Mouse (Mus musculus) lung, embryonic 14.5 days (tissue): Measurements from ENCODE around the gene Rps6kc1. TPM values are rescaled to one million over a fixed set of nuclear protein-coding genes. Genes with fewer than 3 reads are reported as not detected.
A peak's percentile ranks its signal among the peaks of the same experiment; 100 is the strongest.

ENCODE experiments used
- ATAC-seq: fragments of 200-750 bp; cut with Nextera tagmentation; 2 replicates; pipeline ENCODE4 v1.8.0; 2017; ENCODE audit warnings: mild to moderate bottlenecking, moderate TSS enrichment, moderate library complexity; ENCODE audit not compliant: insufficient read depth
- DNase-seq: peaks from one replicate; pipeline ENCODE4 v3.0.0-alpha.2; 2015
- H3K27ac ChIP-seq: fragments of 300-500 bp; sonication (generic); 2 replicates; pipeline ENCODE4 v1.5.1; 2014; ENCODE audit warnings: low read depth, mild to moderate bottlenecking, moderate library complexity
- H3K27me3 ChIP-seq: fragments of 300-500 bp; sonication (generic); 2 replicates; pipeline ENCODE4 v1.6.1; 2014; ENCODE audit warnings: low read length, control low read depth; ENCODE audit not compliant: insufficient read depth
- H3K36me3 ChIP-seq: fragments of 300-500 bp; sonication (generic); 2 replicates; pipeline ENCODE4 v1.6.1; 2014; ENCODE audit warnings: control low read depth; ENCODE audit not compliant: insufficient read depth
- H3K4me1 ChIP-seq: fragments of 300-500 bp; sonication (generic); 2 replicates; pipeline ENCODE4 v1.6.1; 2014; ENCODE audit warnings: antibody characterized with exemption, control low read depth; ENCODE audit not compliant: insufficient read depth
- H3K4me2 ChIP-seq: fragments of 300-500 bp; sonication (generic); 2 replicates; pipeline ENCODE4 v1.6.1; 2014; ENCODE audit warnings: mild to moderate bottlenecking
- H3K4me3 ChIP-seq: fragments of 300-500 bp; sonication (generic); 2 replicates; pipeline ENCODE4 v1.5.1; 2014; ENCODE audit warnings: low read depth, low read length
- H3K9ac ChIP-seq: fragments of 300-500 bp; sonication (generic); 2 replicates; pipeline ENCODE4 v1.6.1; 2014
- H3K9me3 ChIP-seq: fragments of 300-500 bp; sonication (generic); 2 replicates; pipeline ENCODE4 v1.6.1; 2016; ENCODE audit warnings: low read depth, low read length, control low read depth
- CTCF ChIP-seq: IDR thresholded peaks from 2 replicates; pipeline ENCODE4 v1.5.1; 2016; ENCODE audit warnings: antibody characterized with exemption, low read depth
- WGBS: fragments of 180-500 bp; shearing (Covaris S2); extraction: QIAGEN DNeasy Blood & Tissue Kit; methylation state at CpG from one replicate; pipeline ENCODE4 v1.1.7; 2014; 5-methylcytosine and 5-hydroxymethylcytosine counted together
- polyA plus RNA-seq: library from polyadenylated mRNA; unstranded; fragments of >200 nt; fragmentation: Nextera tagmentation; extraction: Ambion mirVana; gene quantifications from 2 replicates; pipeline ENCODE4 v1.2.1, GENCODE M21; 2014

The Rps6kc1 gene
- polyA plus RNA-seq, 1 experiment from 2014 or later = 14.9 TPM

DNA sequence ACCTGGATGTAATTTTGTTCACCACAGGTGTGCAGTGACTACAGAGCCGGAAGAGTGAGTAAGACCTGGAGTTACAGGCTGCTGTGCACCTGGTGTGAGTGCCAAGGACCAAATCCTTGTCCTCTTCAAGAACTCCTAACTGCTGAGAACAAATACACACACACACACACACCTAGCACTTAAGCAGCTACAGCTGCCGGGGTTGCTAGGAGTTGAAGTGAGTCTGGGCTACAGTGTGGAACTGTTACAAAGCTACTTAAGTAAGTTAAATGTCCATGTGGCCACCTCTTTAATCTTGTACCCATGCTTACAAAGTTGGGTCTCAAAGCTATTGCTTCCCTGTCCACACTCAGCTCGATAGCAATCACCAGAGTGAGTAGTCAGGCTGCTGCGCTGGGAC is 25.6 kb downstream of the Rps6kc1 start:
- Histone ChIP-seq H3K4me2 (no peak overlapping the region), H3K9ac (no peak overlapping the region), H3K27ac (no peak overlapping the region), H3K4me3 (no peak overlapping the region), H3K36me3 (peaks cover 28% of the 10 kb centered on the region), H3K4me1 (no peaks in the 10 kb centered on the region), H3K27me3 (no peaks in the 10 kb centered on the region), H3K9me3 (no peaks in the 10 kb centered on the region)
- no peak for TF ChIP-seq CTCF
- WGBS = 69% methylated on average over 4 of the region's 4 CpGs
- peak; percentile 12 for DNase-seq
- peak; percentile 66; the same call in 1 of the 2 replicates for ATAC-seq

DNA sequence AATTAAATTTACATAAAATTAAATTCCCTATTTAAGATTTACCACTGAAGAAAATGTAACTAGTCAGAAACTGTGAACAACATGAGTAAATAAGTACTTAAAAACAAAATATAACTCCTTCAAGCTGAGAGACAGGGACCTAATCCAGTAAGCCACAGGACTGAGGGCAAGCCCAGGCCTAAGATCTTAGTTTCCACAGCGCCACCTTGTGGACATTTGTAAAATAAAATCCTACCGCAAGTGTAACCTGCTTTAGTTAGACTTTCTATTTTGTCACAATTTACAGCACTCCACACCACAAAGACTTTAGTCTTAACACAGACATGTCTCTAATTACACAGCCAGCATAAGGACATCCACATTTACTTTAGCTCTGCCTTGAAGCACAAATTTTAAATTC is 30.1 kb downstream of the Rps6kc1 start:
- TF ChIP-seq CTCF = peak; percentile 80
- 4% methylated on average over 2 of the region's 2 CpGs for WGBS
- no peak for ATAC-seq

DNA sequence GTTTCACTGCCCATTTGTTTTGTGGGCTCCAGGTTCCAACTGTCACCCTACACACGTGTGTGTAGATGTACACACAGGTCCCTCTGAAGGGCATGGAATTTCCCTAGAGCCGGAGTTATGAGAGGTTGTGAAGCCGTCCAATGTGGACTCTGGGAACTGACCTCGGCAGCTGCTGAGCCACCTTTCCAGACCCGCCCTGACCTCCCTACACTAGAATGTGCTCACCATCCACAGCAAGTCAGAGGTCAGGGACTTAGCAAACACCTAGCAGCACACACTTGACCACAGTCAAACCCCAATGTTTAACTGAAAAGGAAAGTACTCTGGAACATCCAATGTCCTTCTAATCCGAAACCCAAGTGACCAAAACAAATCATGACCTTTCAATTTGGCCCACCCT is 30.9 kb downstream of the Rps6kc1 start:
- Histone ChIP-seq H3K9ac (no peak overlapping the region), H3K4me1 (no peaks in the 10 kb centered on the region), H3K4me2 (no peak overlapping the region), H3K4me3 (no peak overlapping the region), H3K27me3 (no peaks in the 10 kb centered on the region), H3K9me3 (no peaks in the 10 kb centered on the region), H3K27ac (no peak overlapping the region), H3K36me3 (peaks cover 15% of the 10 kb centered on the region; the same call in 1 of the 2 replicates)
- ATAC-seq (no peak), DNase-seq (no peak)
- TF ChIP-seq CTCF = no peak
- 67% methylated on average over 6 of the region's 6 CpGs for WGBS

More for the DNA sequence above, 30.1 kb downstream of the Rps6kc1 start:
- Histone ChIP-seq H3K27me3 (no peaks in the 10 kb centered on the region), H3K9me3 (no peaks in the 10 kb centered on the region), H3K4me3 (no peak overlapping the region), H3K4me1 (no peaks in the 10 kb centered on the region), H3K4me2 (no peak overlapping the region), H3K9ac (no peak overlapping the region), H3K36me3 (peaks cover 18% of the 10 kb centered on the region), H3K27ac (no peak overlapping the region)
- DNase-seq = peak; percentile 91

DNA sequence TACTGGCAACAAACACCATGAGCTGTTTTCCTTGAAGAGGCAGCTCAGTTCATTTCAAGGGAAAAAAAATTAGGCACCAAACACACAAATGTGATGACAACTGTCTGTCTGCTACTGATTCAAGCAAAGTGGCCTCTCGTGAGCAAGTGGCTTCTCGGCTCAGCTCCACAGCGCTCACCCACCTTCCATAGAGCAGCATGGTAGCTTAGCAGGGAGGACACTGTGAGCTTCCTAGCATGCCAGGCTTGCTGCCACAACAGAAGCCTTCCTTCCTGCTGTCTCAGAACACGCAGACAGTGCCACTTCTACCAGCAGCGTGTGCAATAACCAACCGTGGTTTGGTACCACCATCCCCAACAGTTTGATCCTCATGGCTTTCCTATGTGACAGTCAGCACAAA is 35.8 kb downstream of the Rps6kc1 start:
- no peak for TF ChIP-seq CTCF
- no peak overlapping the region for H3K4me2 ChIP-seq
- no peak overlapping the region for H3K4me3 ChIP-seq
- no peak overlapping the region for H3K27ac ChIP-seq
- ATAC-seq = no peak
- no peak for DNase-seq
- H3K9ac ChIP-seq = no peak overlapping the region
- no peaks in the 10 kb centered on the region for H3K4me1 ChIP-seq
- H3K9me3 ChIP-seq = no peaks in the 10 kb centered on the region
- H3K27me3 ChIP-seq = no peaks in the 10 kb centered on the region
- peaks cover 10% of the 10 kb centered on the region; the same call in 1 of the 2 replicates for H3K36me3 ChIP-seq
- WGBS = 82% methylated on average over 6 of the region's 6 CpGs

DNA sequence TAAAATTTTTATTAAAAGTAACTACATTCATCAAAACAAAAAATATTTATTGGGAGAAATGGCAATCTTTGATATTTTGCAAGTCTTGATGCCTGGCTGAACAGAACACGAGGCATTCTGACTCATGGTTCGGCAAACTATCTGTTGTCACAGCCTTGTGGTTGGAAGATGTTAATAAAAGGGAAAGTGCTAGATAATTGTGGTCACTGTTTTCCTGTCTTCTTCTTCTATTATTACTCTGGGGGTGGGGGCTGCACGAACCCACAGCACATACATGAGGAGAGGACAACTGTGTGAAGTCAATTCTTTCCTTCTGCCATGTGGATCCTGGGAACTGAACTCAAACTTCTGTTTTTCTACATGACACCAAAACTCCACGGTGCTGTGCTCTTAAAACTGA is 36.5 kb downstream of the Rps6kc1 start:
- DNase-seq (no peak), ATAC-seq (no peak)
- peaks cover 10% of the 10 kb centered on the region; the same call in 1 of the 2 replicates for H3K36me3 ChIP-seq
- no peak overlapping the region for H3K9ac ChIP-seq
- no peak for TF ChIP-seq CTCF
- H3K4me3 ChIP-seq = no peak overlapping the region
- no peaks in the 10 kb centered on the region for H3K4me1 ChIP-seq
- WGBS = 79% methylated on average over 4 of the region's 4 CpGs
- no peaks in the 10 kb centered on the region for H3K27me3 ChIP-seq
- H3K27ac ChIP-seq = no peak overlapping the region
- H3K4me2 ChIP-seq = no peak overlapping the region
- no peaks in the 10 kb centered on the region for H3K9me3 ChIP-seq

DNA sequence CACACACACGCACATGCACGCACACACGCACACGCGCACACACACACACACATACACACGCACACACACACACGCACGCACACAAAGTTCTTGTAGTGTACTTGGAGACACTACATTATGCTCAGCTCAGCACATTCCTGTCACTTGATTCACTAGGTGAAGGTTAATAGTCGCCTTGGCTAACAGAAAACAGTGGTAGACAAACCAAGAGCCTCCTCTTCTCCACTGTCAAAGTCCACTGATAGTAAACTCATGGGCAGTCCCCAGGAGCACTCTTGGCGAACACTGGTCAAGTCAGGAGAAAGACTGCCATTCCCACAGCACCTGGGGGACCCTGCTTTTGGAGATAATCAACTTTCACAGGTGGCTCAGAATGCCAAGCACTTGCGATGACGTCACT is 40.5 kb downstream of the Rps6kc1 start:
- 94% methylated on average over 12 of the region's 12 CpGs for WGBS
- H3K36me3 ChIP-seq = peaks cover 25% of the 10 kb centered on the region
- H3K4me1 ChIP-seq = no peaks in the 10 kb centered on the region
- H3K27me3 ChIP-seq = no peaks in the 10 kb centered on the region
- H3K9me3 ChIP-seq = no peaks in the 10 kb centered on the region
- DNase-seq (no peak), ATAC-seq (no peak)
- H3K27ac ChIP-seq = no peak overlapping the region
- no peak overlapping the region for H3K4me3 ChIP-seq
- no peak overlapping the region for H3K9ac ChIP-seq
- H3K4me2 ChIP-seq = no peak overlapping the region
- no peak for TF ChIP-seq CTCF

DNA sequence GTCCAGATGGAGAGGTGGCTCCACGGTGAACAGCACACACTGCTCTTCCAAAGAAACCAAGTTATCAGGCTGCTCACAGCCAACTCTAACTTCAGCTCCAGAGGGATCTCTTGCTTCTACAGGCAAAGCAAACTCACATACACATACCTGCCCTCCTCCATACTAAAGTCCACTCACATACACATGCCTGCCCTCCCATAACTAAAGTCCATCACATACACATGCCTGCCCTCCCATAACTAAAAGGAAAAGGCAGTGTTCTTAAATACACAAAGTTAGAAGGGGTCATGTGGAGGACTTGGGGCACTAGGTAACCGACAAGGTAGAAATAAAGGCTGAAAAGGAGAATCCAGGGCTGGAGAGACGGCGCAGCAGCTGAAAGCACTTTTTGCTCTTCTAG is 41.6 kb downstream of the Rps6kc1 start:
- peaks cover 25% of the 10 kb centered on the region for H3K36me3 ChIP-seq
- H3K4me2 ChIP-seq = no peak overlapping the region
- H3K27me3 ChIP-seq = no peaks in the 10 kb centered on the region
- no peak overlapping the region for H3K9ac ChIP-seq
- no peaks in the 10 kb centered on the region for H3K9me3 ChIP-seq
- WGBS = 79% methylated on average over 4 of the region's 4 CpGs
- H3K4me1 ChIP-seq = no peaks in the 10 kb centered on the region
- no peak overlapping the region for H3K27ac ChIP-seq
- ATAC-seq (no peak), DNase-seq (no peak)
- no peak overlapping the region for H3K4me3 ChIP-seq
- no peak for TF ChIP-seq CTCF

DNA sequence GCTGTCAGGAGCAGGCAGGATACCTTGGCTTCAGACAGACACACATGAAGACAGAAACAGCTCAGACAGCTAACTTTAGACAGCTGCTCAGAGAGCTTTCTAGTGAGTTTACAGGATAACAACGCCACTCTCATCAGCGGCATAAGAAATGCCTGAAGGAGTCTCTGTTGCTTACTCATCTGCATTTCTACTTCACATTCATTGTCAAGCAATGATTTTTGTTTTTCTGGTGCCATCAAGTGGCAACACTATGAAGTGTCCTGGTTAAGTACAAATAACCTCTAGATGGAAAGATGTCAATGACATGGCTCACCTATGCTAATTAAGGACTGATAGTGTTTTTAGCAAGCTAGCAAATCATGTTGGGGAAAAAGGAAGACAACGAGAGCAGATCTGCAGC is 42.8 kb downstream of the Rps6kc1 start:
- no peaks in the 10 kb centered on the region for H3K9me3 ChIP-seq
- peak; percentile 24; the same call in 1 of the 2 replicates for TF ChIP-seq CTCF
- ATAC-seq = no peak
- 68% methylated on average over 3 of the region's 3 CpGs for WGBS
- peak; percentile 27 for DNase-seq
- H3K36me3 ChIP-seq = peaks cover 25% of the 10 kb centered on the region
- H3K27me3 ChIP-seq = no peaks in the 10 kb centered on the region
- no peak overlapping the region for H3K9ac ChIP-seq
- H3K4me3 ChIP-seq = no peak overlapping the region
- H3K4me1 ChIP-seq = no peaks in the 10 kb centered on the region
- H3K4me2 ChIP-seq = no peak overlapping the region
- H3K27ac ChIP-seq = no peak overlapping the region
